Mouse (Mus musculus) cerebellum, postnatal 14 days (tissue): Measurements from ENCODE around the gene Fgf7.

ENCODE experiments used
- DNase-seq, 2 experiments: peaks; one replicate each; pipeline ENCODE4 v3.0.0; 2021; ENCODE audit warnings: mixed read lengths in 2 of 2

Fgf7 gene

DNA sequence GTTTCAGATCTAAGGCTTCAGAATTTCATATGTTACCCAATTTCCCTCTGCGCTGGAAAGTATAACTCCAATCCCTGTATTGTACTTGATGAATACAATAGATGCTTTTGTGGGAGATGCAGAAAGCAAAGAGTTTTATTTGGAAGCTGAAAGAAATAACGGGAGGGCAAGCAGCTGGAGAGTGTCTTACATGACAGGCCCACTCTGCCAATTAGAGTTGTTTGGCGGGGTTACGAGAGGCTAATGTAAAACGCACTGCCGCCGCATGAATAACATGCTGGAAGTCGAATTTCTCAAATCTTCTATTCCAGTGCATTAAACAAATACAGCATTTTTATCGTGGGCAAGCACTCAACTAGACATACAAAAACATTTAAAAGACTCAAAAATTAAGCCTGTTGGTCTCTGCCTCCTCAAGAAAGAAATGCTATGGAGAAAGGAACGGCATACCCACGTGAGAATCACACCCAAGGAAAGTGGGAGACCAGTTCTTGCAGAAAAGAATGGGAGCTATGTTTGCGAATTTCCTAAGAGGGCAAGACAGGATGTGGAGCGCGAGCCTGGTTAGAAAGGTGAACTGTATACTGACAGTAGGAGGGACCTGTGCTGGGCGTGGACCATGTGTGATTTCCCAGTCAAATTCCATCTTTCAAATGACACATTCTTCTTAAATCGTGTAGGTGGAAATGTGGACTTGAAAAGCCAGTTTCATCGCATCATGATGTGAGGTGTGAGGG is 26.7 kb downstream of the Fgf7 start:
- no peak for DNase-seq

GRCm38 (mm10) chr2:126062876-126063275 is 28.4 kb downstream of the Fgf7 start:
- DNase-seq, result no peak

- no peak for DNase-seq
Measured at GRCm38 (mm10) chr2:126064814-126065213, 30.4 kb downstream of the Fgf7 start.

DNA sequence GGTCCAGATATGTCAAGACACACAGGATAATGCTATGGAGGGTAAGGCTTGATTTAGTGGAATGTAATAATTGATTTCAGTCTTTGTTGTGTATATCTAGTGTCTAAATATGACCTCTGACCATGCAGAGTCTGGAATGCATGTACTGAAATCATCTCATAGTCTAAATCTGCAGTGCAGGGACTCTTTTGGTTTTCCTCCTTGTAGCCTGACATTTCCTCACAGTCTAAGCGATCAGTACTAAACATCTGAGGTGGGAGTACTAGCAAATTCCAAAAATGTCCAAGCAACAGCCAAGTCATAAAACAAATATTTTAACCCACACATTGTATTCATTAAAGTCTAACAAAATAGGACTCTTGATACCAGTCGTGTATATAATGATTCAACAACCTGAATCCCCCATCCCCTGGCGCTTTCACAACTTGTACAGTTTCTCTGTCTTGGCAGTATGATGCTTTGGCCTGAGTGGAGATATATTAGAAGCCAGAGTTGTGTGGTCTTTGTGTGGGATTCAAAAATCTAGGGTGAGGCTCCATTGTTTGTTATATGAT is 30.9 kb downstream of the Fgf7 start:
- DNase-seq, result no peak

DNA sequence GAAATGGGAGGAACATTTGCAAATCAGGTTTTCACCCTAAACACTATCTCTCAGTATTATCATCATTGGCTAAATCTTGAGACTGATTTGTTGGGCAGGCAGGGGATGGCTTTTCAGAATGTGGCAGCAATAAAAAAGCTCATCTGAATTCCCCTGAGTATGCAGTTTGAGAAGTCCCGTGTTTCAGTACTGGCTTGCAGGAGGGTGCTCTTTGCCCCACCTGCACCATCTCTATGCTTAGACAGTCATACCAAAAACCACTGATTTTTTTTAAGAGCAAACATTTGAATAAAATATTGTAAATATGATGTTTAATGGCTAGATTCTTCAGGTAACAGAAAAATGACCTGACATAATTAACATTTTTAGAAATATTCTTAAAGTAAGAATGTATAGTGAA is 35.3 kb downstream of the Fgf7 start:
- no peak for DNase-seq

DNA sequence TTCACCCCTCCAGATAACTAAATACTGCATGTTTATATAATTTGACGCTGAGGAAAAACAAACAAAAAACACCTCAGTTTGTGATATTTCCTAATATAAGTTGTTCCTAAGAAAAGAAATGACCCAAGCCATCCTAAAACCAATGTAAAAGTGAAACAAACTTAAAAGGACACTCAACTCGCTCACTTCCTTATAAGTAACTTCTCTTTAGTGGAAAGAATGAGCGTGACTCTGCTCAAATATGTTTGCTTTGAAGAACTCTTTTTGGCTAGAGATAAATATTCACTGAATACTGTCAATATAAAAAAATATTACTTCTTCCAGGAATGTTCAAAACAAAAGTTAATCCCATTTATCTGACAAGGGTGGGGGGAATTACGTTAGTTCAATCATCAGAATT is 39.3 kb downstream of the Fgf7 start:
- DNase-seq, result no peak

DNA sequence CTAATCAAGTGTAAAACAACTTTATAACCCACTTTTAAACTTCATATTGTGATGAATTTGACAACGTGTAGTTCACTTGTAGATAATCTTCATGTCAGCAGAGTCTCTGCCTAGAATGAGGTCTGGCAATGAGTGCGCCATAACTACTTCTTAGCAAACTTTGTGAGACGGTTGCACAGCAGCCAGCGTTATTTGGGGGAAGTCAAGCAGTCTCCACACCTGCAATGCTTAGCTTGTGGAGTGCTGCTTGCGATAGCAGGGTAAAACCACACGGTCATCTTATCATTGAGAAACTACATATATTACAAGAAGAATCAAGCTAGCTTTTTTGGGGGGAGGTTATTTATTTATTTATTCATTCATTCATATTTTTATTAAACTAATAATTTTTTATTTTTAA is 42.0 kb downstream of the Fgf7 start:
- DNase-seq, result no peak

DNA sequence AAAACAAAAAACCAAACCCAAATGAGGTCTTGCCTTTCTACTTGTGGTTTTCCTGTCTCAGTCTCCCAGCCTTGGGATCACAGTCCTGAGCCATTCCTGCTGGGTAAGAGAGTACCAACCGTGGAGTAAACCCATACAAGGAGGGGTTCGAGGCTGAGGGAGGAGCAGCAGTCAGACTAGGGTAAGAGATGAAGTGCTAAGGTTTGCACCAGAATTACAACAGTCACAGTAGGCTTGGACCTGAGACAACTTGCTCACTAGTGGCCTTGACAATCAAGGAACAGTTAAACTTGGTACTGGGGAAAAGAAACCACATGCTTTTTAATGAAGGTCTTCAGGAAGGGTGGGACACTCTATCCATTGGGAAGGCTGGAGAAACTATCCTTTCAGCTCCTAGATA is 44.6 kb downstream of the Fgf7 start:
- DNase-seq, result no peak

DNA sequence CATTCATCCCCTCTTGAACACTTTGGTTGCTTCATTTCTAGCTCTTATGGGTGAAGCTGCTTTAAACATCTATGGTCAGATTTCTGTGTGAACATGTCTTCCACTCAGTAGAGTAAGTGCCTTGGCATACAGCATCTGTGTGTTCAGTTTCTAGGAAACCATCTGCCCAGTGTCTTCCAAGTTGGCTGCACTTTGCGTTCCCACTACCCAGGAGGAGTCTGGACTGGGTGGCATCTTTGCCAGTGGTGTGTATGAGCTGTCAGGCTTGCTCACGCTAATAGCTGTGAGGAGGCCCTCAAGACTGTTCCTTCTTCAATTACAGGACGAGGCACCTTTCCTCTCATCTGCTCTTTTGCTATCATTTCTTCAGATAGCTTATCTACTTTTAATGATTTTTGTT is 49.9 kb downstream of the Fgf7 start:
- DNase-seq, result peak; percentile 36 to 50

DNA sequence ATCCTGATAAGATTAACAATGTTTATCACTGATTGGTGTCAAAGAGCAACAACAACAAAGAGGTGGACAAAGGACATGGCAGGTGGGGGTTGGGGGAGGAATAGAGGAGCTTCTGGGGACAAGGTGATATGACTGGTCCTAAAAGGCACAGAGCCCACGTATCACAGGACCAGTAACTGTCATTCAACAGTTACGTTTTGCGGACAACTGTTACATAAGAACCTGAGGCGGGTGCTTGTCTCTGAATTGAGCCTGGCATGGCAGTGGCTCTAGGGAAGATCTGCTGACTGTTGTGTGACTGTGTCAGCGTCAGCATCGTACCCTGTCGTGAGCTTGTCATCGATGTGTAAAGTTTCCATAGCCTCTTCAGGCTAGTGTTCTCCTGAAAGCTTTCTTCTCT is 51.7 kb downstream of the Fgf7 start:
- no peak for DNase-seq

DNA sequence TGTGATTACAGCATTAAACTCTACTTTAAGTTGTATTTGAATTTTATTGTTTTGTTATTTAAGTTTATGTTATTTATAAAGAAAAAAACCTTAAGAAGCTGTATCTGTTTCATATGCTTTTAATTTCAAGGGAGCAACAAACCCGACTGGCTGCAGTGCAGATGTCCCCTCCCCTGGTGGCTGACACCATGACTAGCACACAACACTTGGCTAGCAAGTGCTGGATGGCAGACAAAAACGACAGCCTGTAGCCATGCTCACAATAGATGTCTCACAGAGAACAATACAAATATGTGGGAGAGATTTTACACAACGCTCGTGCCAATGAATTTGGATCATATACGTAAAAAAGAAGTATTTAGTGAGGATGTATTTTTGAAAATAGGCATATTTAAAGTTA is 56.0 kb downstream of the Fgf7 start:
- DNase-seq, result peak; percentile 24 to 25

- DNase-seq, result no peak
Measured at GRCm38 (mm10) chr2:126094616-126095015, 60.2 kb downstream of the Fgf7 start.
